Mouse (Mus musculus): ENCODE results near the gene Scrn3.
A peak's percentile ranks its signal among the peaks of the same experiment; 100 is the strongest.

Scrn3 gene

GRCm38 (mm10) chr2:73317426-73317825, 5.0 kb downstream of the Scrn3 start:
- no peak for DNase-seq (ENCODE audit: low spot score)

- DNase-seq (ENCODE audit: low spot score), result peak; percentile 27
Observed at GRCm38 (mm10) chr2:73319218-73319617, 6.8 kb downstream of the Scrn3 start.

GRCm38 (mm10) chr2:73322991-73323390, 10.6 kb downstream of the Scrn3 start:
- DNase-seq (ENCODE audit: low spot score), result no peak

GRCm38 (mm10) chr2:73325871-73326270, 13.5 kb downstream of the Scrn3 start:
- DNase-seq (ENCODE audit: low spot score), result no peak

GRCm38 (mm10) chr2:73335949-73336348, 23.5 kb downstream of the Scrn3 start:
- no peak for DNase-seq (ENCODE audit: low spot score)

GRCm38 (mm10) chr2:73338415-73338814, 26.0 kb downstream of the Scrn3 start:
- no peak for DNase-seq (ENCODE audit: low spot score)

GRCm38 (mm10) chr2:73343701-73344100, 31.3 kb downstream of the Scrn3 start:
- DNase-seq (ENCODE audit: low spot score), result no peak

- DNase-seq (ENCODE audit: low spot score), result no peak
Observed at GRCm38 (mm10) chr2:73345204-73345603, 32.8 kb downstream of the Scrn3 start.

GRCm38 (mm10) chr2:73346345-73347086, 34.1 kb downstream of the Scrn3 start:
- no peak for DNase-seq (ENCODE audit: low spot score)

- no peak for DNase-seq (ENCODE audit: low spot score)
Observed at GRCm38 (mm10) chr2:73347136-73347535, 34.7 kb downstream of the Scrn3 start.

- DNase-seq (ENCODE audit: low spot score), result no peak
Observed at GRCm38 (mm10) chr2:73347766-73348165, 35.4 kb downstream of the Scrn3 start.

- DNase-seq (ENCODE audit: low spot score), result no peak
Observed at GRCm38 (mm10) chr2:73348221-73348620, 35.8 kb downstream of the Scrn3 start.

GRCm38 (mm10) chr2:73351496-73351895, 39.1 kb downstream of the Scrn3 start:
- DNase-seq (ENCODE audit: low spot score), result no peak

GRCm38 (mm10) chr2:73351927-73352374, 39.5 kb downstream of the Scrn3 start:
- DNase-seq (ENCODE audit: low spot score), result no peak

GRCm38 (mm10) chr2:73357004-73357403, 44.6 kb downstream of the Scrn3 start:
- no peak for DNase-seq (ENCODE audit: low spot score)

- peak; percentile 28 for DNase-seq (ENCODE audit: low spot score)
Observed at GRCm38 (mm10) chr2:73359941-73360340, 47.5 kb downstream of the Scrn3 start.

- DNase-seq (ENCODE audit: low spot score), result no peak
Observed at GRCm38 (mm10) chr2:73360536-73360935, 48.1 kb downstream of the Scrn3 start.

- DNase-seq (ENCODE audit: low spot score), result no peak
Observed at GRCm38 (mm10) chr2:73363448-73363847, 51.0 kb downstream of the Scrn3 start.

GRCm38 (mm10) chr2:73371530-73372335, 59.3 kb downstream of the Scrn3 start:
- no peak for DNase-seq (ENCODE audit: low spot score)

- no peak for DNase-seq (ENCODE audit: low spot score)
Observed at GRCm38 (mm10) chr2:73378326-73378725, 65.9 kb downstream of the Scrn3 start.

- DNase-seq (ENCODE audit: low spot score), result no peak
Observed at GRCm38 (mm10) chr2:73379656-73380055, 67.3 kb downstream of the Scrn3 start.

GRCm38 (mm10) chr2:73380298-73380975, 68.0 kb downstream of the Scrn3 start:
- DNase-seq (ENCODE audit: low spot score), result peak; percentile 59

- no peak for DNase-seq (ENCODE audit: low spot score)
Observed at GRCm38 (mm10) chr2:73385172-73385571, 72.8 kb downstream of the Scrn3 start.

All from yolk sac, embryonic 10.5 days (tissue).